Mouse (Mus musculus): Measurements from ENCODE around the gene Serpine3. TPM values are rescaled to one million over a fixed set of nuclear protein-coding genes. Genes with fewer than 3 reads are reported as not detected.

The Serpine3 gene
- polyA plus RNA-seq (2015; fragmentation: Nextera tagmentation; extraction: Ambion mirVana): not detected in 2 replicates

DNA sequence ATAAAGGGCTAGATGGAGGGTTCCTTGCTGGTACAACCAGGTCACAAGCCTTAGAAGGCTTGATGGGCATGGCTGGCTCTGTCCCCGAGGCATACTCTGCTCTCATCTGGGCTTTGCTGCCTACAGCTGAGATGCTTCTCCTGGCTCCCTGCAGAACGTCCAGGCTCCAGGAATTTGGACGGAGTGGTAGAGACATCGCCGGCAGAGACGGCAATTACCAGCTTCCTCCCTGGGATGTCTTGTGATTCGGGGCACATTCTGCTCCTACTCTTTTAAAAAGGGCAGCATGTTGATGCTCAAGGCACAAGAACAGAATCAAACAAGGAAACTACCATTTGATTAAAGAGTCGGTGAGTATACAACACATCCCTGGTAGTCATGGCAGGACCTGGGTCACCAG lies at the start of gene Serpine3:
Gene Serpine3 (plus strand): TSS at position 301 of the 400 bp plus-strand sequence.
- Histone ChIP-seq H3K4me3 (ENCODE audit: low read depth, low read length) (no peak within 1 kb of the TSS), H3K4me2 (replicated peaks; ENCODE audit: low read depth, low read length) (no peak within 1 kb of the TSS), H3K4me1 (ENCODE audit: insufficient read depth, low read depth, low read length) (no peaks in the 10 kb centered on the region), H3K27me3 (replicated peaks; ENCODE audit: insufficient read depth, low read length) (no peaks in the 10 kb centered on the region), H3K36me3 (ENCODE audit: insufficient read depth, low read length) (no peaks in the 10 kb centered on the region), H3K9ac (replicated peaks; ENCODE audit: low read depth) (no peak within 1 kb of the TSS), H3K9me3 (ENCODE audit: low read length) (no peaks in the 10 kb centered on the region), H3K27ac (ENCODE audit: low read length) (no peak within 1 kb of the TSS)
- 67% methylated on average over 8 of the region's 8 CpGs for WGBS
- TF ChIP-seq CTCF (IDR thresholded peaks at IDR 0.05) (no peak), EP300 (IDR thresholded peaks at IDR 0.05) (no peak)
- no peak for ATAC-seq
- no peak for DNase-seq (ENCODE audit: low spot score)

- WGBS: 94% methylated on average over 3 of the region's 3 CpGs
These were observed 41.1 kb upstream of the Serpine3 start for GRCm38 (mm10) chr14:62622393-62622792.

GRCm38 (mm10) chr14:62627951-62628350 lies 35.5 kb upstream of the Serpine3 start:
- ATAC-seq: no peak
- Histone ChIP-seq H3K9me3 (ENCODE audit: low read length) (no peaks in the 10 kb centered on the region), H3K4me3 (ENCODE audit: low read depth, low read length) (no peak overlapping the region), H3K9ac (replicated peaks; ENCODE audit: low read depth) (no peak overlapping the region), H3K4me1 (ENCODE audit: insufficient read depth, low read depth, low read length) (no peaks in the 10 kb centered on the region), H3K27ac (ENCODE audit: low read length) (no peak overlapping the region), H3K4me2 (replicated peaks; ENCODE audit: low read depth, low read length) (no peak overlapping the region), H3K36me3 (ENCODE audit: insufficient read depth, low read length) (no peaks in the 10 kb centered on the region), H3K27me3 (replicated peaks; ENCODE audit: insufficient read depth, low read length) (no peaks in the 10 kb centered on the region)
- DNase-seq (ENCODE audit: low spot score): no peak
- TF ChIP-seq EP300 (IDR thresholded peaks at IDR 0.05): no peak
- TF ChIP-seq CTCF (IDR thresholded peaks at IDR 0.05): no peak
- WGBS: 86% methylated on average over 5 of the region's 5 CpGs

More at GRCm38 (mm10) chr14:62622393-62622792, 41.1 kb upstream of the Serpine3 start:
- Histone ChIP-seq H3K9me3 (ENCODE audit: low read length) (no peaks in the 10 kb centered on the region), H3K4me2 (replicated peaks; ENCODE audit: low read depth, low read length) (no peak overlapping the region), H3K4me3 (ENCODE audit: low read depth, low read length) (no peak overlapping the region), H3K9ac (replicated peaks; ENCODE audit: low read depth) (no peak overlapping the region), H3K36me3 (ENCODE audit: insufficient read depth, low read length) (no peaks in the 10 kb centered on the region), H3K27me3 (replicated peaks; ENCODE audit: insufficient read depth, low read length) (no peaks in the 10 kb centered on the region), H3K4me1 (ENCODE audit: insufficient read depth, low read depth, low read length) (no peaks in the 10 kb centered on the region), H3K27ac (ENCODE audit: low read length) (no peak overlapping the region)
- DNase-seq (ENCODE audit: low spot score) (no peak), ATAC-seq (no peak)
- TF ChIP-seq EP300 (IDR thresholded peaks at IDR 0.05) (no peak), CTCF (IDR thresholded peaks at IDR 0.05) (no peak)

DNA sequence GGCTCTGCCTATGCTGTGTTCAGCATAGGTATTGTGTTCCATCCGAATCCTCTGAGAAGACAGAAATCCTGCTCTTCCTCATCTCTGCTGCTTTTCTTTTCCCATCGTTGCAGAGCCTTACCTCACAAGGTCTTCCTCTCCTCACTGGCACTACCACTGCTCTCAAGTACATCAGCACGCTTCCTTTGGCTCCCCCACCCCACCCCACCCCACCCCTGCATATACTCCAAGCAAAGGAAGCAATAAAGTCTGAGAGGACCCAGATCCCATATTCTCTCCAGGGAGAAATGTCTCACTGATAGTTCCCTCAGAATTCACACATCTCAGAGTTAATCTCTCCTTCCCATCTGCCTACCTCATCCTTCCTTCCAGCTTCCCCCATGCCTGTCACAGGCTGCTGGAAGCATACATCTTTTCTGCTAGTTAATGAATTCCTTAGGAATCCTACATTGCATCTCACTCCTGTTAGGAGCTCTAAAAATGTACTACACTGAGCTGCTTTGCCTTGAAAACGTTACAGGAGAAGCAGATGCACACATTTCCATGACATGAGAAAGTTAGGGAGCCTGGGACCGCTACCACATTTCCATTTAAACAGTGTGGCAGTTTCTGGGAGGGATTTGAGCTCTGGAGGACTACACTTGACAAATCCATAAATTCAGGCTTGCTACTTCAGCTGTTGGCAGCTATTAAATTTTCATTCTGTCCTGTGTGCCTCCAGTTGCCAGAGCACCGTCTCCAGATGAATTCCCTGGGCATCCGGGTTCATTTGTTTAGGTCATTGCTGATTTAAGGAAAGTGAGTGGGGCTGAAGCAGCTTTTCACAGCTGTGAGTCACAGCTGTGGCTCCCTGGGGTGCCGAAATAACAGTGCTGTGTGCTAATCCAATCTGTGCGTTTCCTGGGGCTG lies 25.8 kb upstream of the Serpine3 start:
- 23% methylated on average over 9 of the region's 9 CpGs for WGBS
- no peak for ATAC-seq
- no peak for DNase-seq (ENCODE audit: low spot score)
- H3K27ac ChIP-seq (ENCODE audit: low read length): no peak overlapping the region
- no peaks in the 10 kb centered on the region for H3K4me1 ChIP-seq (ENCODE audit: insufficient read depth, low read depth, low read length)
- no peaks in the 10 kb centered on the region for H3K9me3 ChIP-seq (ENCODE audit: low read length)
- TF ChIP-seq CTCF (IDR thresholded peaks at IDR 0.05) (no peak), EP300 (IDR thresholded peaks at IDR 0.05) (no peak)
- no peak overlapping the region for H3K9ac ChIP-seq (replicated peaks; ENCODE audit: low read depth)
- H3K4me3 ChIP-seq (ENCODE audit: low read depth, low read length): no peak overlapping the region
- H3K36me3 ChIP-seq (ENCODE audit: insufficient read depth, low read length): no peaks in the 10 kb centered on the region
- H3K4me2 ChIP-seq (replicated peaks; ENCODE audit: low read depth, low read length): no peak overlapping the region
- H3K27me3 ChIP-seq (replicated peaks; ENCODE audit: insufficient read depth, low read length): no peaks in the 10 kb centered on the region

- H3K4me3 ChIP-seq (ENCODE audit: low read depth, low read length): no peak overlapping the region
- H3K9me3 ChIP-seq (ENCODE audit: low read length): no peaks in the 10 kb centered on the region
- no peak for ATAC-seq
- WGBS: 55% methylated on average over 6 of the region's 6 CpGs
- no peak overlapping the region for H3K27ac ChIP-seq (ENCODE audit: low read length)
- DNase-seq (ENCODE audit: low spot score): no peak
- H3K9ac ChIP-seq (replicated peaks; ENCODE audit: low read depth): no peak overlapping the region
- H3K4me1 ChIP-seq (ENCODE audit: insufficient read depth, low read depth, low read length): no peaks in the 10 kb centered on the region
- no peaks in the 10 kb centered on the region for H3K27me3 ChIP-seq (replicated peaks; ENCODE audit: insufficient read depth, low read length)
- H3K36me3 ChIP-seq (ENCODE audit: insufficient read depth, low read length): no peaks in the 10 kb centered on the region
- TF ChIP-seq EP300 (IDR thresholded peaks at IDR 0.05) (no peak), CTCF (IDR thresholded peaks at IDR 0.05) (no peak)
- no peak overlapping the region for H3K4me2 ChIP-seq (replicated peaks; ENCODE audit: low read depth, low read length)
These were observed 25.1 kb upstream of the Serpine3 start for GRCm38 (mm10) chr14:62638345-62638702.

DNA sequence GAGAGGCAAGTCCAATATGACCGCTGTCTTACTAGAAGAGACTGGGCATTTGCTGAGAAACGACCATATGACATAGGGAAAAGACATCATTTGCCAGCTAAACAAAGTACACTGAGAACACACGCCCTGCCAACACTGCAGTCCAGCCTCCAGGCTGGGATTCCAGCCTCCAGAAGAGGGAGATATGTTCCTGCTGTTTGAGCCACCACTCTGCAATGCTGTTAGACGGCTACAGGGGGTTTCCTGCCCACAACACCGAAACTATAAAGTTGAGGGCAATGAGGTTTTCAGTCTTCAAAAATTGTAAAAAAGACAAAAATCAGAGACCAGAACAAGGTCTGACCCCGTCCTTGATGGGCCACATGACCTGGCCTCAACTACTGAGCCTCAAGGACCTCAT lies 24.4 kb upstream of the Serpine3 start:
- Histone ChIP-seq H3K9me3 (ENCODE audit: low read length) (no peaks in the 10 kb centered on the region), H3K4me2 (replicated peaks; ENCODE audit: low read depth, low read length) (no peak overlapping the region), H3K9ac (replicated peaks; ENCODE audit: low read depth) (no peak overlapping the region), H3K4me3 (ENCODE audit: low read depth, low read length) (no peak overlapping the region), H3K27me3 (replicated peaks; ENCODE audit: insufficient read depth, low read length) (no peaks in the 10 kb centered on the region), H3K27ac (ENCODE audit: low read length) (no peak overlapping the region), H3K36me3 (ENCODE audit: insufficient read depth, low read length) (no peaks in the 10 kb centered on the region), H3K4me1 (ENCODE audit: insufficient read depth, low read depth, low read length) (no peaks in the 10 kb centered on the region)
- peak; percentile 61 for DNase-seq (ENCODE audit: low spot score)
- TF ChIP-seq CTCF (IDR thresholded peaks at IDR 0.05) (peak; percentile 68), EP300 (IDR thresholded peaks at IDR 0.05) (no peak)
- ATAC-seq: peak; percentile 65
- WGBS: 56% methylated on average over 6 of the region's 6 CpGs

All from lung, postnatal 0 days (tissue).